Mouse (Mus musculus) midbrain, embryonic 14.5 days (tissue): ENCODE data around the gene Cd79b. TPM values are rescaled to one million over a fixed set of nuclear protein-coding genes. Genes with fewer than 3 reads are reported as not detected.
A peak's percentile ranks its signal among the peaks of the same experiment; 100 is the strongest.

Experiments used
- ATAC-seq: fragments of 200-750 bp; cut with Nextera tagmentation; 2 replicates; pipeline ENCODE4 v1.8.0; 2017; ENCODE audit warnings: moderate number of reproducible peaks, moderate library complexity; ENCODE audit not compliant: low FRiP score, low TSS enrichment
- DNase-seq: peaks from one replicate; pipeline ENCODE4 v3.0.0-alpha.2; 2015
- H3K27ac ChIP-seq: fragments of 300-500 bp; sonication (generic); replicated peaks from 2 replicates; pipeline ENCODE4 v1.5.1; 2014; ENCODE audit warnings: mild to moderate bottlenecking, low read depth, low read length, moderate library complexity
- H3K27me3 ChIP-seq: fragments of 300-500 bp; sonication (generic); 2 replicates; pipeline ENCODE4 v1.6.1; 2014; ENCODE audit warnings: low read length, control low read depth, mixed read lengths; ENCODE audit not compliant: control insufficient read depth, insufficient read depth
- H3K36me3 ChIP-seq: fragments of 300-500 bp; sonication (generic); 2 replicates; pipeline ENCODE4 v1.6.1; 2014; ENCODE audit warnings: low read length, control low read depth; ENCODE audit not compliant: control insufficient read depth, insufficient read depth
- H3K4me1 ChIP-seq: fragments of 300-500 bp; sonication (generic); 2 replicates; pipeline ENCODE4 v1.6.1; 2014; ENCODE audit warnings: mild to moderate bottlenecking, antibody characterized with exemption, low read length, control low read depth; ENCODE audit not compliant: control insufficient read depth, insufficient read depth
- H3K4me2 ChIP-seq: fragments of 300-500 bp; sonication (generic); 2 replicates; pipeline ENCODE4 v1.6.1; 2014; ENCODE audit warnings: mild to moderate bottlenecking, low read length, moderate library complexity
- H3K4me3 ChIP-seq: fragments of 300-500 bp; sonication (generic); replicated peaks from 2 replicates; pipeline ENCODE4 v1.5.1; 2014; ENCODE audit warnings: low read depth, low read length
- H3K9ac ChIP-seq: fragments of 300-500 bp; sonication (generic); replicated peaks from 2 replicates; pipeline ENCODE4 v1.6.1; 2014; ENCODE audit warnings: mild to moderate bottlenecking, low read length, moderate library complexity
- H3K9me3 ChIP-seq: fragments of 300-500 bp; sonication (generic); 2 replicates; pipeline ENCODE4 v1.6.1; 2016; ENCODE audit warnings: low read length, control low read depth, mixed read lengths; ENCODE audit not compliant: control insufficient read depth
- WGBS: fragments of 180-500 bp; shearing (Covaris S2); extraction: QIAGEN DNeasy Blood & Tissue Kit; methylation state at CpG from one replicate; pipeline ENCODE4 v1.1.7; 2014; 5-methylcytosine and 5-hydroxymethylcytosine counted together
- polyA plus RNA-seq: library from polyadenylated mRNA; unstranded; fragments of >200 nt; fragmentation: Nextera tagmentation; extraction: Ambion mirVana; gene quantifications from 2 replicates; pipeline ENCODE4 v1.2.1, GENCODE M21; 2014

Cd79b gene
- 0.43 and 0.59 TPM in 2 replicates for polyA plus RNA-seq

DNA sequence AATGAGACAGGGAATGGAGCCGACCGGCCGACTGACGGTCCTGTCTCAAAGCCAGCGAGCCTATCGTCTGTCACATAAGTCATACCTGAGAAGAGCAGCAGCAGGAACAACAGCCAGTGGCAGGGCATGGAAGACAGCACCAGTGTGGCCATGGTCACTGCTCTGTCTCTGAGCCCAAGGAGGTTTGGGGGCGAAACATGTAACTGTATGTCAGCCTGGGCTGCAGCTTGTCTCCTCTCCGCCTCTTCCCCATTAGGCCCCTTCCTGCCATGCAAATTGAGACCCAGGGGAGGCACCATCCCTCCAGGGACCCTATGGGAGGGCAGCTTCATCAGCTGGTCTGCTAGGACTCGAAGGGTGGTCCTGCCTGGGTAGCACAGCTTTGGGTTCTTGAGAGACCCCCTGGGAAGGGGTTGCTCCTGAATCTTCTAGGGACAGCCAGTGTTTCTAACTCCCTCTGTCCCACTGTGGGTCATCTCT, at the start of gene Cd79b:
Cd79b (minus strand) TSS at position 430 of the 480 bp plus-strand sequence.
- no peak within 1 kb of the TSS for H3K4me2 ChIP-seq
- WGBS: 79% methylated on average over 9 of the region's 9 CpGs
- DNase-seq (no peak), ATAC-seq (no peak)
- H3K36me3 ChIP-seq: no peaks in the 10 kb centered on the region
- H3K27ac ChIP-seq: no peak within 1 kb of the TSS
- H3K4me1 ChIP-seq: no peaks in the 10 kb centered on the region
- no peaks in the 10 kb centered on the region for H3K9me3 ChIP-seq
- no peak within 1 kb of the TSS for H3K9ac ChIP-seq
- no peak within 1 kb of the TSS for H3K4me3 ChIP-seq
- no peaks in the 10 kb centered on the region for H3K27me3 ChIP-seq

DNA sequence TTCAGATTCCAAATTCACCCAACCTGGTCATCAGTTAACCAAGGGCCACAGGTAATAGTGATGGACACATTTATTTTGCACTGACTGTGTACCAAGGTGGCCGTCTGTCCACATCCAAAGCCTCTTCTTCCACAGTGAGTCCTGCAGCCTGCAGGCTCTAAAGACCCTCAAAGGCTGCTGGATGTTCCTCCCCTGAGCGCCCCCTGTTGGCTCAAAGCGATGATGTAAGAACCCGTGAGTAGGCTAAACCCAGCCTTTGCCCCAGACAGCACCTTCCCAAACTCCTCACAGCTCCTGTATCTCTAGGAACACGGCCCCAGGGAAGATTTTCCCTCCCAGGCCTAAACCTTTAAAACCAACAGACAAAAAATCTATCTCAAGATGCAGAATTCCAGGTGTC, 44.8 kb upstream of the Cd79b start:
- no peak overlapping the region for H3K27ac ChIP-seq
- H3K9me3 ChIP-seq: no peaks in the 10 kb centered on the region
- H3K36me3 ChIP-seq: no peaks in the 10 kb centered on the region
- H3K9ac ChIP-seq: no peak overlapping the region
- DNase-seq (peak; percentile 37), ATAC-seq (no peak)
- no peaks in the 10 kb centered on the region for H3K27me3 ChIP-seq
- H3K4me3 ChIP-seq: no peak overlapping the region
- H3K4me2 ChIP-seq: no peak overlapping the region
- H3K4me1 ChIP-seq: no peaks in the 10 kb centered on the region
- 22% methylated on average over 5 of the region's 5 CpGs for WGBS

DNA sequence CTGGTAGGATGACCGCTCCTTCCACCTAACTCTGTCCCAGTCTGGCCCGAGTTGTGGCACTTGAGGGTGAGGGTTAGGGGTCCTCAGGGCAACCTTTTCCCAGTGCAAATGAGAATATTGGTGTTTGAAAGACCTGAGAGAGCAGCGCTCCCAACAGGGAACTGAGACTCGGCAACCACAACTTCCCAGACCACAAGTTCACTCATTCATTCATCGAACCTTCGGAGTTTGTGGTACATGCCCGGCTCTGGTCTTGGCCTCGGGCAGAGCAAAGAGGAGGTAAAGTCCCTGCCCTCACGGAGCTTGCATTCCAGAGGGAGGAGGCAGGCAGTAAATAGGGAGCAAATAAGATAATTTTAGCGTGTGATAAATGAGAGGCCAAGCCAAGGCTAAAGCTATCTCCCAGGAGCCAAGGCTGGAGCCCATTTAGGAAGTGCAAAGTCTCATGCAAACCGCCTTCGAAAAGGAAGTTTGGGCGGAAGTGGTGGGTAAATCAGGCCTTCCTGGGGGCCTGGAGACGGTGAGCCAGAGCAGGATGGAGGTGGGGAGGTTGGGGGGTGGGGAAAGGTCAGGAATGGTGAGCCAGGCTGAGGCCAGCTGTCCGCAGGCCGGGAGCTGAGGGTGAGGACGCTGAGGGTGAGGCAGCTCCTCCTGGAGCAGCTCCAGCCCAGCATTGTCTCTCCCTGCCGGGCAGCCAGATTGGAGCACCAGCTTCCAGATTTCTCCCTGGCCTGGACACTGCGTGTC, 41.0 kb upstream of the Cd79b start:
- 83% methylated on average over 19 of the region's 19 CpGs for WGBS
- Histone ChIP-seq H3K4me3 (no peak overlapping the region), H3K4me2 (no peak overlapping the region), H3K9ac (no peak overlapping the region), H3K27me3 (no peaks in the 10 kb centered on the region), H3K36me3 (no peaks in the 10 kb centered on the region), H3K4me1 (no peaks in the 10 kb centered on the region), H3K27ac (no peak overlapping the region), H3K9me3 (no peaks in the 10 kb centered on the region)
- ATAC-seq (no peak), DNase-seq (no peak)

DNA sequence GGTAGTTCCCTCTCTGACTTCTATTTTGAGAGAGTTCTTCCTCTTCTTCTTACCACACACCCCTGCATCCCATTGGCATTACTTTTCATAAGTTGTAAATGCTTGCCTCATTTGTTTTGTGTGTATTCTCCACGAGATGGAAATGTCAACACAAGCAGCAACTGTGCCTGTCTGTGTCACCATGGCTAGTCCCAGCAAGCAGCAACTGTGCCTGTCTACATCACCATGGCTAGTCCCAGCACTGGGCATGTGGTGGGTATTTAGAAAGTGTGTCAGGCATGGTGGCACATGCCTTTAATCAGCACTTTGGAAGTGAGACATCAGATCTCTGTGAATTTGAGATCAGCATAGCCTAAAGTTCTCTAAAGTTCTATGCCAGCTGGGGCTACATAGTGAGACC, 39.6 kb upstream of the Cd79b start:
- ATAC-seq: no peak
- no peak overlapping the region for H3K4me2 ChIP-seq
- no peaks in the 10 kb centered on the region for H3K4me1 ChIP-seq
- no peak for DNase-seq
- H3K27me3 ChIP-seq: no peaks in the 10 kb centered on the region
- H3K36me3 ChIP-seq: no peaks in the 10 kb centered on the region
- no peak overlapping the region for H3K27ac ChIP-seq
- no peaks in the 10 kb centered on the region for H3K9me3 ChIP-seq
- H3K9ac ChIP-seq: no peak overlapping the region
- 50% methylated on average over 1 of the region's 1 CpGs for WGBS
- H3K4me3 ChIP-seq: no peak overlapping the region

DNA sequence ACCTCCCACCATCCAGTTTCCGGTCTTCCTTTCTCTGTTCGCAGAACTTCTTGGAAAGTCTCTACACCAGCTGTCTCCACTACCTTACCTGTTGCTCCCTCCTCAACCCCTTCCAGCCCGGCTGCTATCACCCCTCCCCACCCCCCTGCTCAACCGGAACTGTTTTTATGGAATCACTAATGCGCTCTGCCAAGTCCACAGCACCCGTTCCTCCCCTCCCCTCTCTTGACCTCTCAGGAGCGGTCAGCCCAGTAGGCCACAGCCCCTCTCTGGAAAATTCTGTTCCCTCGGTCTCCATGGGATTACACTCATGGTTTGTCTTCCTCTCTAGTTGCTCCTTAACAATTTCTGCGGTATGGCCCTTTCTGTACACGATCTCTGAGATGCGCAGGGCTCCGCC, 38.6 kb upstream of the Cd79b start, which contains the start of gene Scn4a:
Scn4a (minus strand) TSS at position 101 of the 400 bp plus-strand sequence.
- H3K9me3 ChIP-seq: no peaks in the 10 kb centered on the region
- H3K36me3 ChIP-seq: no peaks in the 10 kb centered on the region
- no peak for DNase-seq
- no peak within 1 kb of the TSS for H3K4me3 ChIP-seq
- H3K9ac ChIP-seq: no peak within 1 kb of the TSS
- no peak within 1 kb of the TSS for H3K27ac ChIP-seq
- H3K4me2 ChIP-seq: no peak within 1 kb of the TSS
- no peaks in the 10 kb centered on the region for H3K4me1 ChIP-seq
- no peak for ATAC-seq
- WGBS: 88% methylated on average over 12 of the region's 12 CpGs
- H3K27me3 ChIP-seq: no peaks in the 10 kb centered on the region

DNA sequence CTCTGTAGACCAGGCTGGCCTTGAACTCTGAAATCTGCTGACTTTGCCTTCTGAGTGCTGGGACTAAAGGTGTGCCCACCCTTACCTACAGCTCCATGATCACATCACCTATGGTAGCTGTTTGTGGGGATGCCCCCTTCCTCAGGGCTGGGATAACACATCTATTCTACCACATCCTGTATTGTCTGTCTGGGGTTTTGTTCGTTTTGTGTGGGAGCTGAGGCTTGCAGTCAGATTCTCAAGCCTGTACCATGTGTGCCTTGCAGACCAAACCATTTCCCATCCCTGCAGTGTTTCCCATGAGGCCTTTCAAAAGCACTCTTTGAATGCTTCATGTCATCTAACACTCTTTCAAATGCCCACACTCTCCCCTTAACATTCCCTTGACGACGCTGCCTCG, 37.4 kb upstream of the Cd79b start:
- no peaks in the 10 kb centered on the region for H3K27me3 ChIP-seq
- H3K9ac ChIP-seq: no peak overlapping the region
- H3K4me1 ChIP-seq: no peaks in the 10 kb centered on the region
- H3K9me3 ChIP-seq: no peaks in the 10 kb centered on the region
- H3K36me3 ChIP-seq: no peaks in the 10 kb centered on the region
- no peak overlapping the region for H3K27ac ChIP-seq
- WGBS: 70% methylated on average over 4 of the region's 4 CpGs
- ATAC-seq: no peak
- DNase-seq: no peak
- H3K4me2 ChIP-seq: no peak overlapping the region
- H3K4me3 ChIP-seq: no peak overlapping the region

DNA sequence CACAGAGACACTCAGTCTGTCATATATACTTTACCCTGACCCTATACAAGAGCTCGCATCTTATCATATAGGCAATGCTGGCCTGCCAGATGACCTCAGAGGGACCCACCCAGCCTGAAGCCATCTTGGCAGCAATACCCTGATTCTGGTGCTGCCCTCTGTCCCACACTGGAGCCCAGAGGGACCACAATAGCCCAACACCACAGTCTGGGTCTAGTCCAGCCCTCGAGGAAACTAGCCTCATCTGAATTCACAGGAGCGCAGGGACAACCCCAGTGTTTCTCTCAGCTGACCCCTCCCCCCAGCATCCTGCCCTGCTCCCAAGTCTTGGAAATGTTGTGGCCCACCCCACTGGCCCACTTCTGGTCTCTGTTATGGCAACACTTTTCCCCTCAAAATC, 36.7 kb upstream of the Cd79b start:
- ATAC-seq (no peak), DNase-seq (no peak)
- Histone ChIP-seq H3K4me2 (no peak overlapping the region), H3K4me1 (no peaks in the 10 kb centered on the region), H3K9ac (no peak overlapping the region), H3K36me3 (no peaks in the 10 kb centered on the region), H3K27ac (no peak overlapping the region), H3K9me3 (no peaks in the 10 kb centered on the region), H3K27me3 (no peaks in the 10 kb centered on the region), H3K4me3 (no peak overlapping the region)
- 68% methylated on average over 3 of the region's 3 CpGs for WGBS

DNA sequence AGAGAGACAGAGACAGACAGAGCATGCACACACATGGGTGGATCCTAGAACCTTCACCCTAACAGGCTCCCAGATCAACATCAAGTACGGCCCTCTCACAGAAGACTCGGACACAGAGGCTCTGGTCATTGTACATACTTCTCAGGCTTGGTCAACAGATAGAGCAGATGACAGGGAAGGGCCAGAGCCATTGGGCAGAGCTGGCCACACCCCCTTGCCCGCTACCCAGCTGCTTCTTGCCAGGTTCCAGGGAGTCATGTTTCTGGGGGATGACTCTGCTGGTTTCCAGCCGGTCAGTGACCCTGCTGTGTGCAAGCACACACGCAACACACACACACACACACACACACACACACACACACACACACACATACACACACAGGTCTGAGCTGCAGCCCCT, 36.3 kb upstream of the Cd79b start:
- no peak overlapping the region for H3K27ac ChIP-seq
- H3K4me2 ChIP-seq: no peak overlapping the region
- ATAC-seq (no peak), DNase-seq (no peak)
- no peaks in the 10 kb centered on the region for H3K9me3 ChIP-seq
- H3K36me3 ChIP-seq: no peaks in the 10 kb centered on the region
- no peak overlapping the region for H3K9ac ChIP-seq
- WGBS: 60% methylated on average over 5 of the region's 5 CpGs
- H3K4me3 ChIP-seq: no peak overlapping the region
- no peaks in the 10 kb centered on the region for H3K27me3 ChIP-seq
- no peaks in the 10 kb centered on the region for H3K4me1 ChIP-seq

DNA sequence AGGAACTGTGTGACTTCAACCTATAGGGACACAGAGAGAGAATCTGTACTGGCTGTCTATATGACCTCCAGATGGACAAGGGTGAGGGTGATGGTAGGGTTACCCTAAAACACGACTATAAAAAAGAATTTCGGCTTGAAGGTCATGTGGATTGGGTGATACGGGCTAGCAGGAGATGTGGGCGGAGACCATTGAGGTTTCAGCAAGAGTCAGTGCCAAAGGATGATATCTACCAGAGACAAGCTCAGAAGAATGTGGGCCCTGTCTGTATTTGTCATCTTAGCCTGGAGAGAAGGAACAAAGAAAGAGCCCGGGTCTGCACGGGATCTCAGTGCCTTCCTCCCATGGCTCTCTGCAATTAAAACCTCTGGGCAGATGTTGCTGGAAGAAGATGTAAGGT, 35.2 kb upstream of the Cd79b start:
- WGBS: 84% methylated on average over 6 of the region's 6 CpGs

More for the DNA sequence above, 35.2 kb upstream of the Cd79b start:
- ATAC-seq (no peak), DNase-seq (no peak)
- no peak overlapping the region for H3K9ac ChIP-seq
- H3K27me3 ChIP-seq: no peaks in the 10 kb centered on the region
- H3K4me2 ChIP-seq: no peak overlapping the region
- H3K36me3 ChIP-seq: no peaks in the 10 kb centered on the region
- H3K9me3 ChIP-seq: no peaks in the 10 kb centered on the region
- no peak overlapping the region for H3K4me3 ChIP-seq
- no peak overlapping the region for H3K27ac ChIP-seq
- 0 out of 2 replicates have a peak, but pooled peaks cover 6% of the 10 kb centered on the region for H3K4me1 ChIP-seq
